Mouse (Mus musculus) left cerebral cortex, adult 9 months (tissue): ENCODE measurements around the gene Ccdc61.

Source experiments
- DNase-seq, 2 experiments: peaks; one replicate each; pipeline ENCODE4 v3.0.0; 2022; ENCODE audit warnings: low spot score in 2 of 2

Gene Ccdc61

GRCm38 (mm10) chr7:18910241-18910831 lies at the start of gene Ccdc61:
Gene Ccdc61 (minus strand): TSS chr7:18910415.
- peak; percentile 98 to 99 for DNase-seq

- no peak for DNase-seq
Measured at GRCm38 (mm10) chr7:18959446-18959845, 49.2 kb upstream of the Ccdc61 start.

- DNase-seq = no peak
Measured at GRCm38 (mm10) chr7:18958384-18958766, 48.2 kb upstream of the Ccdc61 start.

GRCm38 (mm10) chr7:18957569-18958383 lies 47.6 kb upstream of the Ccdc61 start:
- peak in 1 of 2 experiments; percentile 65 for DNase-seq

GRCm38 (mm10) chr7:18951397-18951796 lies 41.2 kb upstream of the Ccdc61 start:
- DNase-seq = no peak

DNA sequence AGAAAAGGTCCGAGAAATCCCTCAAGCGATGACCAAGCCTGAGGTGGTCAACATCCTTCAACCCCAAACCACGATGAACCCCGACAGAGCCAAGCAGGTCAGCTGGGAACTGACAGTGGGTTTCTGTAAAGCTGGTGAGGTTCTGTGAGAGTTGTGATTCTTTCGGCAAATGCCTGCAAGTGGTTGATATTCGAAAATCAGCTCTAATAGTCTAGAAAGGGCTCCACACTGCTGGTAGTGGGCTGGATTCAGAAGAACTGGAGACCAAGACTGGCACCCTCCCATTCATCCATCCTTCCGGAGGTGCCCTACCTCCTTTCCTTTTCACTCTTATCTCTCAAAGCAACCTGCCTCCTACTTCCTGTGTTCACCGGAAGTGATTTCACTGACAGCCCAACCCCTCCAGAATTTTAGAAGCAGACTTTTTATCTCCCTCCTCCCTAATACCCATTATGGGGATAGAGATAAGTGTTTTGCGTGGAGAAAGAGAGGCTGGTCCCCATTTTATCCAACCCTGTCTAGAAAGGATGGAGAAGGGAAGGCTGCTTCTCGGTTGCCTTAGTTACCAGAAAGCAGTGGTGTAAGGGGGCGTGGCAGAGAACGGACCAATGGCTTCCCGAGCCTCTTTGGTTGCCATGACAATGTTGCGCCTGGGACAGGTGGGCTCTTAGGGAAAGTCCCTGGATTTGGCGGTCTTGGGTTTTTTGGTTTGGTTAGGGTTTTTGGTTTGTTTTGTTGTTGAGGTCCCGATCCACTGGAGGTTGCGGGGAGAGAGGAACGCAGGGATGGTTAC lies 40.5 kb upstream of the Ccdc61 start:
- no peak for DNase-seq

- DNase-seq = no peak
Measured at GRCm38 (mm10) chr7:18949781-18950522, 39.7 kb upstream of the Ccdc61 start.

- DNase-seq = no peak
Measured at GRCm38 (mm10) chr7:18948151-18948550, 37.9 kb upstream of the Ccdc61 start.

DNA sequence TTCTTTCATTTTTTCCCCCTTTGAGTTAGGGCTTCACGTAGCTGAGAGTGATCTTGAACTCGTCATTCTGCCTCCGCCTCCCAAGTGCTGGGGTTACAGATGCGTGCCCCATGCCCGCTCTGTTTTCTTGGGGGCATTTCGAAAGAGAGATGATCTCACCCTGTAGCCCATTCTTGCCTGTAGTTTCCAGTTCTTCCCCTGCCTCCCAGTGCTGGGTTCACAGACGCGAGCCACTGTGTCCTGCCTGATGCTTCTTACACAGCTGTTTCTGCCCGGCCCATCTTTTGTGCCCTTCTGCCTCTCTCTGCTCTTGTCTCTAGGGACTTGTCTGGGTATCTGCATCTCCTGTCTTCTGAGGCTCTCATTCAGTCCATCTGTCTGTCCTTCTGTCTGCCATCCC lies 32.6 kb upstream of the Ccdc61 start:
- DNase-seq = no peak

DNA sequence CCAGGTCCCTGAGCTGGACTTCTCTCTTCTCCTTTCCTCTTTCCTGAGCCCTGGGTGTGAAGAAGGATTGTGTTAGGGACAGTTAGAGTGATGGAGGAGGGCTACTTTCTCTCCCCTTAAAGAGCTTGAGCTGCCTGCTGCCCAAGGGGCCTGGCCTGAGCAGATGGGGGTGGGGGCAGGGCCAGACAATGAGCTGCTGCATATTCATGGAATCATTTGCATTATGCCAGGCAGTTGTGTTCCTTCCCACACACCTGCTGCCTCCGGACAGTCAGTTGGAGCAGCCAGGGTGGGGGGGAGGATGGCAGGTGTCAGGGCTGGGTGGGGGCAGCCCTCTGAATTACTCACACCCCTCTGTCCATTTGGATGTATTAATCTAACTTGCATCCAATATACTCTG lies 32.2 kb upstream of the Ccdc61 start:
- DNase-seq = no peak

DNA sequence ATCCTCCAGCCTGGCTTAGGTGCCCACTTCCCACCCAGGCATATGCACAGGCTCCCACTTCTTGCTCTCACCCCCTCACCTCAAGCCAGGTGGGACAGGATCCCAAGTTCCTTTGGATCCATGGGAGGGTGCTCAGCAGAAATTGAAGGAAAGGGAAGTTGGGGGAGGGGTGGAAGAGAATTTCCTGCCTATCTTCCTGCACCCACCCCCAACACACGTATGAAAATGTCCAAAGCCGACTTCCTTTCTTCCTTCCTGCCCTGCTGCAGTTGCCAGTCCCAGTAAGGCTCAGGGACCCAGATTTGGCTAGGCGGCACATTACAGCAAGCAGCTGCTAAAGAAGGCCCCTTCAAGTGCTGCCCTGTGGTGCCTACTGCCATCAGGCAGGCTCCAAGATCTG lies 17.5 kb upstream of the Ccdc61 start:
- no peak for DNase-seq

DNA sequence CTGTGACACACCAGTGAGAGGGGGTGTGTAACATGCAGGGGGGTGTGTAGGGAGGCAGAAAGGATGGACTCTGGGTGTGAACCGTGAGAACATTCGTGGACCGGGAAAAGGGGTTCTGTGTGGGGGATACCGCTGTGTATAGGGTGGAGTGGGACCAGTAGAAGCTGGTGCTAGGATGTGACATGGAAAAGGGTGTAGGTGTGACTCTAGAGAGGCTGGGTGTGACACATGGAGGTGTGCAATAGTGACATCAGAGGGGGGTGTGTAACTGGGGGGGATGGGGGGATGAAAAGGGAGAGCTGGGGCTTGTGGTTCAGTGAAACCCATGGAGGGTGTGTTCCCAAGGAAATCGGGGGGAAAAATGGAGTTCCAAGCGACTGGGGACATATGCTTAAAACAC lies 16.7 kb upstream of the Ccdc61 start:
- DNase-seq = no peak

- no peak for DNase-seq
Measured at GRCm38 (mm10) chr7:18926041-18926790, 16.0 kb upstream of the Ccdc61 start.

DNA sequence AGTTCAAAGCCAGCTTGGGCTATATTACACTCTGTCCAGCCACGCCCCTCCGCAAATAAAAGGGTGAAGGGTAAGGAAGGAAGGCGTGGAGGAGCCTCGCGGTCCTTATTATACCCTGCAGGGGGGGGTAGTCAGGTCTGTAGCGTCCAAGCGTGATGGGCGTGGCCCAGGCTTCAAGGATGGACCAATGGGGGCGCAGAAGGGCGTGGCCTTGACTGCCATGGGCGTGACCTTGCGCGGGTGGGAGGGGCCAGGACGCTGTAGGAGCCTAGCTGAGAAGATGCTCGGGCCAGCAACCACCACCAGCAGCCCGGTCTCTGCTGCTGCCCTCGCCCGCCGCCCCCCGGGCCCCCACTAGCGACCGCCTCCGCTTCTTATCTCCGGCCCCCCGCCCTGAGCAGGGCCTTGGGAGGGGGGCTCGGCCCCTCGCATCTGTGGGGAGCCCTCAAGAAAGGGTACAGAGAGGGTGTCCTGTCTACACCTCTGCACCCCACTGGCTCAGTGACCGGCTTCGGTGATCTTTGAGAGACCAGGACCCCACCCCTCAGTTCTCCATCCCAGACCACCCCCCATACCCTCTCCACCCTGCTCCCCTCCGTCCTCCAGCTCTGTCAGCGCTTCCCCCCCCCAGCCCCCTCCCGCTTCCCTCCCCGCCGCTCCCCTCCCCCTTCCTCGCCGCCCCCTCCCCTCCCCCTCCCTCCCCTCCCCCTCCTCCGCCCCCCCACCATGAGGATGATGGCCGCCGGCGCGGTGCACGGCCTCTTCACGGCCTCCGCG lies 15.1 kb upstream of the Ccdc61 start, which contains the start of gene Nova2:
Nova2 (plus strand) TSS at position 727 of the 777 bp plus-strand sequence.
- DNase-seq = peak; percentile 93 to 98

GRCm38 (mm10) chr7:18924321-18924720 lies 14.1 kb upstream of the Ccdc61 start:
- no peak for DNase-seq

DNA sequence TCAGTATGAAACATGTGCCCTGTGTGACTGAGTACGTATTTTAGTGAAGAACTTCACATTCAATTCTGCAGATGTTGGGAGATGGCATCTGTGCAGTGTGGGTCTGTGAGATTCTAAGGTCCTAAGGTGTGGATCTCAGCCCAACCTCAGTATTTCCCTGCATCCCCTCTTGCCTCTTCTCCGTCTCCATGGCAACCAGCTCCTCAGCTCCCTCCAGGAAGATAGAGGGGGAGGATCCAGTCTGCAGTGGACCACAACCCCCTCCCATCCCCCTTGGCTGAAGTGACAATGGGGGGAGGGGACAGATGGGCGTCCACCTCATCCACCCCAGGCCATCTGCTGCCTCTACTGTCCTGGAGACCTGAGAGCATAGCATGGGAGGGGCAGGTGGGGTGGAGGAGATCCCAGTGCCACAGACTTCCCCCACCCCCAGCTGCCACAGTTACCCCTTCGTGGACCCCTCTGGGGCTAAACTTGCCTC lies 13.5 kb upstream of the Ccdc61 start:
- DNase-seq = peak in 1 of 2 experiments; percentile 51

- DNase-seq = peak in 1 of 2 experiments; percentile 63
Measured at GRCm38 (mm10) chr7:18923267-18923666, 13.1 kb upstream of the Ccdc61 start.

DNA sequence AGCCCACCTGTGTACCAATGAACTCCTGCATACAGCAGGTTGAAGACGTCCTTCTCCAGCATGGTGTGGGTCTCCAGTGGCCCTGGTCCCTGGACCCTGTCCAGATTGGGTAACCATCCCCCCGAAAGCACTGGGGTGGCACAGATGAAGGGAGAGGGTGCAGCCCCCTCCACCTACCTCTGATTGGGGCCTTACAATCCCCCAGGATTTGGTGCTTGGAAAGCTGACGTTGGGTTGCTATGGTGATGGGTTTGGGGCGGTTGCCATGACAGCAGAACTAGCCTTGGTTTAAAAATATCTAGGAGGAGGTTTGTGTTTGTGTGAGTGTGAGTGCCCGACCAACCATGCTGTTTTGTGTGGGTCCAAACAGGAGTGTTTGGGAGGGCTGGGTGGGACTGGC lies 12.6 kb upstream of the Ccdc61 start:
- peak; percentile 85 to 92 for DNase-seq

- DNase-seq = peak; percentile 75 to 87
Measured at GRCm38 (mm10) chr7:18921069-18921468, 10.9 kb upstream of the Ccdc61 start.

DNA sequence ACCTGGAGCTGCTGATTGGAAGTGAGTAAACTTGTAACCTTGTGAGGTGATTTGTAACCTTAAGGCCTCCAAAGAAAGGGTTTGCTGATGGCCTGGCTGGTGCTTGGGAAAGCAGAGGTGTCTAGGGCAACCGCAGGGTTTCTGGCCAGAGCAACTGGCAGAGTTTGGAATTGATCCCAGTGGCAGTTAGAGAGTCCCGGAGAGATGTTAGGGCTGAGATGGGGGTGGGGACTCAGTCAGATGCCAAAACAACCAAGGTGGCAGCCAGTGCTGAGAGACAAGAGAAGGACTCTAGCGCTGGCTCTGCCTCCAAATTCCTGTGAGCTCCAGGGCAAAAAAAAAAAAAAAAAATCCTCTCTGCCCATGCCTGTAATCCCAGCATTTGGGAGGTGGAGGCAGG lies 7.7 kb upstream of the Ccdc61 start:
- no peak for DNase-seq
